Mouse (Mus musculus) myocyte (in vitro differentiated cells): ENCODE results near the gene Aebp2. TPM values are rescaled to one million over a fixed set of nuclear protein-coding genes. Genes with fewer than 3 reads are reported as not detected.
A peak's percentile ranks its signal among the peaks of the same experiment; 100 is the strongest.

Source experiments
- H3K27me3 ChIP-seq: one replicate; pipeline ENCODE4 v1.6.1; 2011; ENCODE audit not compliant: control insufficient read depth, insufficient read depth, insufficient read length
- H3K36me3 ChIP-seq: one replicate; pipeline ENCODE4 v1.6.1; 2011; ENCODE audit not compliant: control insufficient read depth, insufficient read depth
- H3K4me2 ChIP-seq: one replicate; pipeline ENCODE4 v1.6.1; 2011; ENCODE audit warnings: low read depth, control low read depth
- H3K4me3 ChIP-seq: one replicate; pipeline ENCODE4 v1.5.1; 2011; ENCODE audit warnings: mild to moderate bottlenecking, control low read depth, moderate library complexity
- H3K79me2 ChIP-seq: one replicate; pipeline ENCODE4 v1.6.1; 2011; ENCODE audit not compliant: control insufficient read depth, insufficient read depth
- H3ac ChIP-seq: one replicate; pipeline ENCODE4 v1.6.1; 2011; ENCODE audit not compliant: control insufficient read depth, insufficient read length
- CEBPB ChIP-seq: IDR thresholded peaks from 2 replicates; pipeline ENCODE4 v1.6.1; 2011; ENCODE audit warnings: mild to moderate bottlenecking, moderate library complexity; ENCODE audit not compliant: poor library complexity, insufficient read depth, severe bottlenecking
- E2F4 ChIP-seq: IDR thresholded peaks from one replicate; pipeline ENCODE4 v1.6.1; 2011; ENCODE audit warnings: mild to moderate bottlenecking, control low read depth, moderate library complexity; ENCODE audit not compliant: insufficient read depth
- MAX ChIP-seq: IDR thresholded peaks from one replicate; pipeline ENCODE4 v1.6.1; 2011; ENCODE audit warnings: low read depth, mild to moderate bottlenecking, control low read depth
- MYOD1 ChIP-seq, 3 experiments: IDR thresholded peaks; one replicate each; pipeline ENCODE4 v1.6.1; 2011; ENCODE audit warnings: control low read depth in 2 of 3, low read depth in 2 of 3, mild to moderate bottlenecking in 2 of 3, moderate library complexity in 1 of 3; ENCODE audit not compliant: insufficient read length in 2 of 3, control insufficient read depth in 1 of 3
- MYOG ChIP-seq, 3 experiments: IDR thresholded peaks; one replicate each; pipeline ENCODE4 v1.6.1; 2011; ENCODE audit warnings: control low read depth in 2 of 3, low read depth in 2 of 3, mild to moderate bottlenecking in 2 of 3; ENCODE audit not compliant: insufficient read length in 2 of 3, control insufficient read depth in 1 of 3, insufficient read depth in 1 of 3
- POLR2A ChIP-seq: IDR thresholded peaks from one replicate; pipeline ENCODE4 v1.6.1; 2011; ENCODE audit warnings: low read depth, mild to moderate bottlenecking, control low read depth, moderate library complexity; ENCODE audit not compliant: insufficient read length
- POLR2AphosphoS2 ChIP-seq: IDR thresholded peaks from one replicate; pipeline ENCODE4 v1.6.1; 2011; ENCODE audit warnings: low read depth, control low read depth; ENCODE audit not compliant: insufficient read length
- REST ChIP-seq: IDR thresholded peaks from one replicate; pipeline ENCODE4 v1.6.1; 2011; ENCODE audit warnings: mild to moderate bottlenecking, control low read depth, moderate library complexity; ENCODE audit not compliant: insufficient read depth, insufficient read length
- SRF ChIP-seq: IDR thresholded peaks from one replicate; pipeline ENCODE4 v1.6.1; 2011; ENCODE audit warnings: low read depth; ENCODE audit not compliant: control insufficient read depth, insufficient read length
- TCF12 ChIP-seq: IDR thresholded peaks from one replicate; pipeline ENCODE4 v1.6.1; 2011; ENCODE audit warnings: mild to moderate bottlenecking, control low read depth; ENCODE audit not compliant: poor library complexity, insufficient read depth, severe bottlenecking
- TCF3 ChIP-seq: IDR thresholded peaks from one replicate; pipeline ENCODE4 v1.6.1; 2011; ENCODE audit warnings: low read depth, control low read depth; ENCODE audit not compliant: insufficient read length
- USF1 ChIP-seq: IDR thresholded peaks from one replicate; pipeline ENCODE4 v1.6.1; 2011; ENCODE audit warnings: low read depth, mild to moderate bottlenecking, control low read depth, moderate library complexity
- polyA plus RNA-seq: library from polyadenylated mRNA; unstranded; fragments of >200 nt; fragmentation: generic; extraction: Trizol; gene quantifications from one replicate; pipeline ENCODE4 v1.2.1, GENCODE M21; 2012; ENCODE audit warnings: missing spikeins

The Aebp2 gene
- polyA plus RNA-seq, 1 experiment: 18.7 TPM

DNA sequence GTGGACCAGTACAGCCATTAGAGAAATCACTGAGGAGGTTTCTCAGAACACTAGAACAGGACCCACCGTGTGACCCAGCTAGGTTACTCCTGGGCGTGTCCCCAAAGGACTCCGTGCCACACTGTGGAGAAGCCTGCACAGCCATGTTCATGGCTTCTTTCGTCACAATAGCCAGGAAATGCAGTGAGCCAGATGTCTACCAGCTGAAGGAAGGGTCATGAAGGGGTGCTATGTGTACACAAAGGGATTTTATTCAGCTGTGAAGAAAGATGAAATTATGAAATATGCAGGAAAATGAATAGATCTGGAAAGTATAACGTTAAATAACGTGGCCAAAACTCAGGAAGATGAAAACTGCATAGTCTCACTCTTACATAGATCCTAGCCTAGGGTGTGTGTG, 69.7 kb downstream of the Aebp2 start:
- no peaks in the 10 kb centered on the region for H3K36me3 ChIP-seq
- H3K4me2 ChIP-seq: no peak overlapping the region
- H3K27me3 ChIP-seq: no peaks in the 10 kb centered on the region
- H3K79me2 ChIP-seq: no peaks in the 10 kb centered on the region
- no peak overlapping the region for H3K4me3 ChIP-seq
- no peak overlapping the region for H3ac ChIP-seq
- no peak for TF ChIP-seq TCF12
- TF ChIP-seq MAX: no peak
- TF ChIP-seq E2F4: no peak
- no peak for TF ChIP-seq MYOD1 (IDR thresholded peaks at IDR 0.05; ENCODE audit: control insufficient read depth in 1 of 3, insufficient read length in 2 of 3, low read depth in 2 of 3)
- TF ChIP-seq USF1: no peak
- TF ChIP-seq SRF: no peak
- TF ChIP-seq POLR2AphosphoS2: no peak

- no peak for TF ChIP-seq TCF12
- TF ChIP-seq SRF: no peak
- no peak for TF ChIP-seq MYOD1 (IDR thresholded peaks at IDR 0.05; ENCODE audit: control insufficient read depth in 1 of 3, insufficient read length in 2 of 3, low read depth in 2 of 3)
- no peak for TF ChIP-seq POLR2A
- no peak for TF ChIP-seq MYOG (IDR thresholded peaks at IDR 0.05; ENCODE audit: control insufficient read depth in 1 of 3, insufficient read depth in 1 of 3, insufficient read length in 2 of 3, low read depth in 2 of 3)
- no peak for TF ChIP-seq MAX
- TF ChIP-seq E2F4: no peak
- TF ChIP-seq REST: no peak
- no peak for TF ChIP-seq POLR2AphosphoS2
- TF ChIP-seq CEBPB: no peak
- TF ChIP-seq TCF3: no peak
- TF ChIP-seq USF1: no peak
- Histone ChIP-seq H3K4me2 (no peak overlapping the region), H3K36me3 (no peaks in the 10 kb centered on the region), H3K4me3 (no peak overlapping the region), H3K27me3 (no peaks in the 10 kb centered on the region), H3K79me2 (no peaks in the 10 kb centered on the region), H3ac (no peak overlapping the region)
These were observed 73.9 kb downstream of the Aebp2 start for GRCm38 (mm10) chr6:140696192-140696879.

DNA sequence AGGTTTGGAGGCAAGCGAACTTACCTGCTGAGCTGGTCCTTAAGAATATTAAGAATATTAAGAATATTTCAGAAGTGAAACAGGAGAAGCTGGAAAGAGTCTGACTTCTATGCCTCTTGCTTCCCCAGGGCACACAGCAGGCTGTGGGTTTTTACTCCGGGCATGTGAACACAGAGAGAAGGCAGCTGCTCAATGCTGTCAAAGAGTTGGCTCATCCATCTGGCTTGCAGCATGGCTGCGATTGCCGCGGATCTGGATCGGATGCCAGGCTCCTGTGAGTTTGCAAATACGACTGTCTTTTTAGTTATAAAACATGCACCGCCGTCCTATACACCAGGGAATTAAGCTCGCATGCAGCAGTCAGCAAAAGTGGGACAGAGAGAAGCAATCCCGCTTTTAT, 75.5 kb downstream of the Aebp2 start:
- TF ChIP-seq MYOG (IDR thresholded peaks at IDR 0.05; ENCODE audit: control insufficient read depth in 1 of 3, insufficient read depth in 1 of 3, insufficient read length in 2 of 3, low read depth in 2 of 3): peak in 2 of 3 experiments; percentile 14 to 65
- no peak for TF ChIP-seq SRF
- TF ChIP-seq REST: no peak
- peak; percentile 18 for TF ChIP-seq TCF3
- TF ChIP-seq MYOD1 (IDR thresholded peaks at IDR 0.05; ENCODE audit: control insufficient read depth in 1 of 3, insufficient read length in 2 of 3, low read depth in 2 of 3): peak; percentile 91 to 95 (median 94)
- Histone ChIP-seq H3K4me3 (no peak overlapping the region), H3ac (no peak overlapping the region), H3K4me2 (no peak overlapping the region), H3K79me2 (no peaks in the 10 kb centered on the region), H3K27me3 (no peaks in the 10 kb centered on the region), H3K36me3 (no peaks in the 10 kb centered on the region)

DNA sequence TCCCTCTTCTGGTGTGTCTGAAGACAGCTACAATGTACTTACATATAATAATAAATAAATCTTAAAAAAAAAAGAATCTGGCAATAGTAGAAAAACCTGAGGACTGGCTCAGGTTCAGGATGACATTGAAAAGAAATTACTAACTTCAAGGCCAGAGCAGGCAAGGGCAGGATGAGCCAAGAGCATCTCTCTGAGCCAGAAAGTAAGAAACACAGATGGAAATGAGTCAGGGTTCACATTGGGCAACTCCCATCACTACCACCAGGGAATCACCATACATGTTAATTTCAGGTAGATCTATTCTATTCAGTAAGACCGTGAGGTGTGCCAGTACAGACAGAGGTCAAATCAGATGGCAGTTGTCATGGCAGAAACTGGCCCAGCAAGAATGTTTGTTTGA, 76.1 kb downstream of the Aebp2 start:
- no peak overlapping the region for H3ac ChIP-seq

More for the DNA sequence above, 76.1 kb downstream of the Aebp2 start:
- Histone ChIP-seq H3K4me3 (no peak overlapping the region), H3K27me3 (no peaks in the 10 kb centered on the region), H3K79me2 (no peaks in the 10 kb centered on the region), H3K4me2 (no peak overlapping the region), H3K36me3 (no peaks in the 10 kb centered on the region)
- TF ChIP-seq MYOG (IDR thresholded peaks at IDR 0.05; ENCODE audit: control insufficient read depth in 1 of 3, insufficient read depth in 1 of 3, insufficient read length in 2 of 3, low read depth in 2 of 3): no peak
- TF ChIP-seq CEBPB: no peak
- TF ChIP-seq POLR2A: no peak
- TF ChIP-seq REST: no peak
- TF ChIP-seq MYOD1 (IDR thresholded peaks at IDR 0.05; ENCODE audit: control insufficient read depth in 1 of 3, insufficient read length in 2 of 3, low read depth in 2 of 3): no peak
- TF ChIP-seq TCF12: no peak
- no peak for TF ChIP-seq USF1
- TF ChIP-seq TCF3: no peak
- TF ChIP-seq POLR2AphosphoS2: no peak
- TF ChIP-seq MAX: no peak
- TF ChIP-seq E2F4: no peak
- no peak for TF ChIP-seq SRF
